Mouse (Mus musculus) E14TG2a.4 (cell line): Measurements from ENCODE around the gene Tmem143.

Source experiments
- CTCF ChIP-seq: conservative IDR thresholded peaks from 2 replicates; pipeline ENCODE4 v1.5.1; 2014; ENCODE audit warnings: low read length
- NANOG ChIP-seq: IDR thresholded peaks from 2 replicates; pipeline ENCODE4 v1.6.1; 2014; ENCODE audit warnings: borderline replicate concordance, low read length, mixed read lengths
- POU5F1 ChIP-seq: IDR thresholded peaks from 2 replicates; pipeline ENCODE4 v1.6.1; 2014; ENCODE audit warnings: low read length, borderline replicate concordance

GRCm38 (mm10) chr7:45895931-45896516 is 717 bp upstream of the Tmem143 start:
- no peak for TF ChIP-seq CTCF
- no peak for TF ChIP-seq NANOG
- TF ChIP-seq POU5F1 = no peak
